Mouse (Mus musculus) liver, embryonic 14.5 days (tissue): ENCODE measurements around the gene Mpv17l2.

ENCODE experiments used
- CTCF ChIP-seq: IDR thresholded peaks from 2 replicates; pipeline ENCODE4 v1.5.1; 2016; ENCODE audit warnings: antibody characterized with exemption, low read depth, control low read depth
- EP300 ChIP-seq: IDR thresholded peaks from 2 replicates; pipeline ENCODE4 v1.6.1; 2016; ENCODE audit warnings: antibody characterized with exemption, low read depth

- TF ChIP-seq EP300 (no peak), CTCF (no peak)
Observed at GRCm38 (mm10) chr8:70760350-70760749, 396 bp downstream of the Mpv17l2 start.
